ENCODE assay signal across 8 mouse cellular contexts in the genomic region with DNA sequence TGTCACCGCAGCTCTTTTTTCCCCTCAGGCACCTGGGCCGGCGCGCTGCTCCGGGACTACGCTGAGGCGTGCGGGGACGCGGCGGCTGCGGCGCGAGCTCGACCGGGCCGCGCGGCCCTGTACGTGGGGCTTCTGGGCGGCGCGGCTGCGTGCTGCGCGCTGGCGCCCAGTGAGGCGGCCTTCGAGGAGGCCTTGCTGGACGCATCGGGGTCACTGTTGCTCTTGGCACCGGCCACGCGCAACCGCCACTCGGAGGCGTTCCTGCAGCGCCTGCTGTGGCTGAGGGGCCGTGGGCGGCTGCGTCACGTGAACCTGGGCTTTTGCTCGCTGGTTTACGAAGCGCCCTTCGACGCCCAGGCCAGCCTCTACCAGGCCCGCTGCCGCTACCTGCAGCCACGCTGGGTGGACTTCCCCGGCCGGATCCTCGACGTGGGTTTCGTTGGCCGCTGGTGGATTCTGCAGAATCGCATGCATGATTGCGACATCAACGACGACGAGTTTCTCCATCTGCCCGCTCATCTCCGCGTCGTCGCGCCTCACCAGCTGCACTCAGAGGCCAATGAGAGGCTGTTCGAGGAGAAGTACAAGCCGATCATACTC. TPM values are rescaled to one million over a fixed set of nuclear protein-coding genes. Genes with fewer than 3 reads are reported as not detected.
A peak's percentile ranks its signal among the peaks of the same experiment; 100 is the strongest.
DNase-seq lines count a peak whose midpoint lies in the region; ATAC-seq and TF ChIP-seq lines count a peak whose summit lies in the region.

No protein-coding gene starts in this region.

- H3K9ac ChIP-seq in kidney, embryonic 16.5 days (replicated peaks; ENCODE audit: low read length): peak overlapping the region; percentile 80
- peak overlapping the region; percentile 66 for H3K9ac ChIP-seq in liver, embryonic 14.5 days (replicated peaks)

- H3K36me3 ChIP-seq in kidney, embryonic 16.5 days (ENCODE audit: insufficient read depth, low read length): peaks cover 21% of the 10 kb centered on the region
- peaks cover 7% of the 10 kb centered on the region for H3K36me3 ChIP-seq in liver, embryonic 14.5 days (replicated peaks; ENCODE audit: control insufficient read depth, insufficient read depth, low read depth)
- H3K36me3 ChIP-seq in thymus, adult 2 months (ENCODE audit: control insufficient read depth, insufficient read depth, low read length): no peaks in the 10 kb centered on the region

- TF ChIP-seq EP300 in liver, embryonic 14.5 days (IDR thresholded peaks at IDR 0.05; ENCODE audit: low read depth): no peak

- no peaks in the 10 kb centered on the region for H3K9me3 ChIP-seq in kidney, embryonic 16.5 days (ENCODE audit: low read length)
- H3K9me3 ChIP-seq in liver, embryonic 14.5 days (ENCODE audit: control insufficient read depth, low read length): no peaks in the 10 kb centered on the region

- peaks cover 22% of the 10 kb centered on the region for H3K4me1 ChIP-seq in kidney, embryonic 16.5 days (ENCODE audit: insufficient read depth, low read length)
- H3K4me1 ChIP-seq in liver, embryonic 14.5 days (replicated peaks; ENCODE audit: control insufficient read depth in 2 of 2, insufficient read depth in 2 of 2, low read length in 1 of 2): peaks cover 0 to 14% of the 10 kb centered on the region in 2 experiments; a peak in 3 of 4 replicates
- peaks cover 18% of the 10 kb centered on the region for H3K4me1 ChIP-seq in thymus, adult 2 months (replicated peaks; ENCODE audit: control insufficient read depth, insufficient read depth, low read length)

- TF ChIP-seq POLR2A in thymus, adult 2 months (IDR thresholded peaks at IDR 0.05; ENCODE audit: control insufficient read depth, extremely low read depth, insufficient read depth, low read length, poor library complexity): no peak; the same call in 1 of the 2 replicates

- 1% methylated on average over 63 of the region's 69 CpGs for WGBS in kidney, embryonic 16.5 days
- under 1% methylated on average over 69 of the region's 69 CpGs for WGBS in liver, embryonic 14.5 days (ENCODE audit: insufficient replicate concordance)
- under 1% methylated on average over 69 of the region's 69 CpGs for WGBS in thymus, adult 2 months

- TF ChIP-seq CTCF in liver, embryonic 14.5 days (IDR thresholded peaks at IDR 0.05; ENCODE audit: low read depth): 0 out of 2 replicates have a peak, but pooled peaks have one; percentile 7
- TF ChIP-seq CTCF in thymus, adult 2 months (IDR thresholded peaks at IDR 0.05; ENCODE audit: borderline replicate concordance, control insufficient read depth, extremely low read depth, insufficient read depth, low read length, poor library complexity): peak; percentile 7; the same call in 1 of the 2 replicates

- ATAC-seq in kidney, embryonic 16.5 days (ENCODE audit: low FRiP score, low TSS enrichment): peak; percentile 49
- ATAC-seq in liver, embryonic 14.5 days (ENCODE audit: insufficient read depth): peak; percentile 75

- H3K27me3 ChIP-seq in kidney, embryonic 16.5 days (ENCODE audit: insufficient read depth, low read length): no peaks in the 10 kb centered on the region
- H3K27me3 ChIP-seq in liver, embryonic 14.5 days (ENCODE audit: control insufficient read depth, insufficient read depth, low read length): no peaks in the 10 kb centered on the region
- H3K27me3 ChIP-seq in thymus, adult 2 months (ENCODE audit: control insufficient read depth, insufficient read depth, low read length): no peaks in the 10 kb centered on the region

- peak overlapping the region; percentile 92 for H3K4me2 ChIP-seq in kidney, embryonic 16.5 days (replicated peaks; ENCODE audit: low read depth, low read length)
- peak overlapping the region; percentile 80 for H3K4me2 ChIP-seq in liver, embryonic 14.5 days (ENCODE audit: low read depth)

- peak overlapping the region; percentile 92 for H3K4me3 ChIP-seq in kidney, embryonic 16.5 days (ENCODE audit: low read length)
- peak overlapping the region; percentile 63 to 89 for H3K4me3 ChIP-seq in liver, embryonic 14.5 days (ENCODE audit: insufficient read depth in 1 of 2, low read depth in 2 of 2, low read length in 2 of 2)
- peak overlapping the region; percentile 90 for H3K4me3 ChIP-seq in thymus, adult 2 months (ENCODE audit: control insufficient read depth, insufficient read depth, low read length)

- peak overlapping the region; percentile 80 for H3K27ac ChIP-seq in kidney, embryonic 16.5 days (ENCODE audit: low read length)
- peak overlapping the region; percentile 68 for H3K27ac ChIP-seq in liver, embryonic 14.5 days
- peak overlapping the region; percentile 54 for H3K27ac ChIP-seq in thymus, adult 2 months (ENCODE audit: control insufficient read depth, insufficient read depth, low read length)

- DNase-seq in kidney, adult 11 months: peak; percentile 42
- DNase-seq in kidney, adult 9 months: no peak
- peak; percentile 39 for DNase-seq in c-Kit-positive CD71-positive TER-119-positive erythroid progenitor cells, embryonic 14.5 days (ENCODE audit: low spot score)
- peak; percentile 50 to 66 for DNase-seq in gastrocnemius, postnatal 4 days (ENCODE audit: low spot score in 2 of 2)
- DNase-seq in liver, embryonic 14.5 days (ENCODE audit: low read depth in 3 of 3, low spot score in 3 of 3): peak in 1 of 3 experiments; percentile 23
- DNase-seq in neural tube, embryonic 10.5 days (ENCODE audit: extremely low spot score, low spot score): peak; percentile 37
- DNase-seq in thymus, adult 2 months: peak; percentile 44

RNA-seq across cellular contexts. Expression of a gene that starts 0.6 kb away (rescaled TPM):
- 1 to 10 TPM; 5.3 to 6.1 TPM for total RNA-seq in gastrocnemius, postnatal 4 days (2021)
- 40.1 and 43.8 TPM in 2 replicates for polyA plus RNA-seq in kidney, embryonic 16.5 days (2015; fragmentation: Nextera tagmentation; extraction: Ambion mirVana)
- 6.1 and 6.6 TPM in 2 replicates for polyA plus RNA-seq in liver, embryonic 14.5 days (2012; rRNA removed)
- polyA plus RNA-seq in liver, embryonic 14.5 days (2014; fragmentation: Nextera tagmentation; extraction: Ambion mirVana): 7.7 and 9.0 TPM in 2 replicates
- polyA plus RNA-seq in thymus, adult 2 months (2012; rRNA removed): 47.1 and 50.6 TPM in 2 replicates

RNA-seq across cellular contexts. Expression of a gene that starts 0.7 kb away (rescaled TPM):
- total RNA-seq in gastrocnemius, postnatal 4 days (2021): 10 to 100 TPM; 46.6 to 51.3 TPM
- polyA plus RNA-seq in kidney, embryonic 16.5 days (2015; fragmentation: Nextera tagmentation; extraction: Ambion mirVana): 29.3 and 30.7 TPM in 2 replicates
- 14.6 and 15.3 TPM in 2 replicates for polyA plus RNA-seq in liver, embryonic 14.5 days (2012; rRNA removed)
- 17.0 and 21.9 TPM in 2 replicates for polyA plus RNA-seq in liver, embryonic 14.5 days (2014; fragmentation: Nextera tagmentation; extraction: Ambion mirVana)
- 43.5 and 45.8 TPM in 2 replicates for polyA plus RNA-seq in thymus, adult 2 months (2012; rRNA removed)

RNA-seq across cellular contexts. Expression of a gene that starts 22.7 kb away (rescaled TPM):
- total RNA-seq in gastrocnemius, postnatal 4 days (2021): 10 to 100 TPM; 65.7 to 66.7 TPM
- polyA plus RNA-seq in kidney, embryonic 16.5 days (2015; fragmentation: Nextera tagmentation; extraction: Ambion mirVana): 91.2 and 104 TPM in 2 replicates
- 17.0 and 20.6 TPM in 2 replicates for polyA plus RNA-seq in liver, embryonic 14.5 days (2012; rRNA removed)
- polyA plus RNA-seq in liver, embryonic 14.5 days (2014; fragmentation: Nextera tagmentation; extraction: Ambion mirVana): 17.7 and 22.6 TPM in 2 replicates
- 156 and 191 TPM in 2 replicates for polyA plus RNA-seq in thymus, adult 2 months (2012; rRNA removed)

RNA-seq across cellular contexts. Expression of a gene that starts 46.5 kb away (rescaled TPM):
- total RNA-seq in gastrocnemius, postnatal 4 days (2021): 10 to 100 TPM; 81.9 to 91.2 TPM
- 27.1 and 32.1 TPM in 2 replicates for polyA plus RNA-seq in kidney, embryonic 16.5 days (2015; fragmentation: Nextera tagmentation; extraction: Ambion mirVana)
- 25.6 and 26.4 TPM in 2 replicates for polyA plus RNA-seq in liver, embryonic 14.5 days (2012; rRNA removed)
- polyA plus RNA-seq in liver, embryonic 14.5 days (2014; fragmentation: Nextera tagmentation; extraction: Ambion mirVana): 13.6 and 17.1 TPM in 2 replicates
- 98.5 and 112 TPM in 2 replicates for polyA plus RNA-seq in thymus, adult 2 months (2012; rRNA removed)
